Comparison of ENCODE assay signal across 8 mouse cellular contexts in the genomic region with DNA sequence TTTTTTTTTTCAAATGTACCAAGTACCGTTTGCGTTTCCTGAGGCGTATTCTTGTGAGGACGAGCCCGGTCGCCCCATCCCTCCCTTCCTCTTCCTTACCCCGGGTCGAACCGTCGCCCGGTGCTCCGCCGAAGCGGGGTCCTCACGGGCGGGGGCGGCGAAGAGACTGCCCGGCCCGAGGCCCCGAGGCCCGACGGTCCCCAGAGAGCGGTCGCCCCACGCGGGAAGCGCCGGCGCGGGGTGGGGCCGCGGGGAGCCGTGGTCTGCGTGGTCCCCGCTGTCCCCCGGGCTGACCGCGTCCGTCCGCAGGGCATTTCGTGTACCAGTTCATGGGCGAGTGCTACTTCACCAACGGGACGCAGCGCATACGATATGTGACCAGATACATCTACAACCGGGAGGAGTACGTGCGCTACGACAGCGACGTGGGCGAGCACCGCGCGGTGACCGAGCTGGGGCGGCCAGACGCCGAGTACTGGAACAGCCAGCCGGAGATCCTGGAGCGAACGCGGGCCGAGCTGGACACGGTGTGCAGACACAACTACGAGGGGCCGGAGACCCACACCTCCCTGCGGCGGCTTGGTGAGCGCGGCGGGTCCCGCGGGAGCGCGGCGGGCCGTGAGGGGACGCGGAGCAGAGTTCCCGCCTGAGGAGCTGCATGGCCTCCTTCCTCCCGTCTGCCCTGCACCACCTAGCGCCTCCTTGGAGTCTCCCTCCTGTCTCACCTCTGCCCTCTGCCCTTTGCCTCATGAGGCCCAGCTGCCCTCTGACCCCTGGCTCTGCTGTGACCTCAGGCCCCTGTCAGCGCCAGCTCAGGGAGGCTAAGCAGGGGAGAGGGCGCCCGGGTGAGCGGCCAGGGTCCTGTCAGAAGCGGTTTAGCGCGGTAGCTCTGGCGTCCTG. TPM values are rescaled to one million over a fixed set of nuclear protein-coding genes. Genes with fewer than 3 reads are reported as not detected.
DNase-seq lines count a peak whose midpoint lies in the region; ATAC-seq and TF ChIP-seq lines count a peak whose summit lies in the region.

No protein-coding gene starts in this region.

- H3K4me3 ChIP-seq in kidney, embryonic 14.5 days (ENCODE audit: low read length) = peak overlapping the region; percentile 46
- H3K4me3 ChIP-seq in hindbrain, embryonic 11.5 days (ENCODE audit: low read depth, low read length) = peak overlapping the region; percentile 52
- peak overlapping the region; percentile 59 for H3K4me3 ChIP-seq in liver, embryonic 13.5 days (replicated peaks)
- peak overlapping the region; percentile 90 for H3K4me3 ChIP-seq in spleen, adult 2 months (ENCODE audit: extremely low read depth, insufficient read depth, insufficient read length)

- H3K36me3 ChIP-seq in kidney, embryonic 14.5 days (ENCODE audit: control insufficient read depth, insufficient read depth, low read length) = no peaks in the 10 kb centered on the region
- no peaks in the 10 kb centered on the region for H3K36me3 ChIP-seq in hindbrain, embryonic 11.5 days (ENCODE audit: control insufficient read depth, insufficient read depth, low read length)
- H3K36me3 ChIP-seq in liver, embryonic 13.5 days = no peaks in the 10 kb centered on the region
- H3K36me3 ChIP-seq in spleen, adult 2 months (ENCODE audit: control insufficient read depth, insufficient read depth, low read length) = peaks cover 41% of the 10 kb centered on the region

- ATAC-seq in kidney, embryonic 14.5 days (ENCODE audit: low FRiP score, low TSS enrichment) = peak; percentile 57
- ATAC-seq in hindbrain, embryonic 11.5 days (ENCODE audit: low FRiP score) = no peak
- no peak; the same call in 1 of the 2 replicates for ATAC-seq in liver, embryonic 13.5 days (ENCODE audit: low read depth)
- ATAC-seq in erythroblast, adult 5-6 weeks (replicated peaks; ENCODE audit: low FRiP score, poor library complexity, severe bottlenecking) = no peak

- DNase-seq in kidney, adult 11 months = no peak
- DNase-seq in brain, embryonic 14.5 days (ENCODE audit: low read depth) = peak; percentile 49
- DNase-seq in hindbrain, embryonic 11.5 days (ENCODE audit: low spot score) = peak; percentile 65
- peak; percentile 24 for DNase-seq in liver, embryonic 13.5 days
- DNase-seq in spleen, adult 2 months (ENCODE audit: low read depth in 1 of 2, low spot score in 2 of 2) = peak in 1 of 2 experiments; percentile 44
- DNase-seq in layer of hippocampus, postnatal 10 days (ENCODE audit: low spot score in 2 of 2) = no peak

- no peak for TF ChIP-seq CTCF in brain, embryonic 14.5 days (IDR thresholded peaks at IDR 0.05; ENCODE audit: borderline replicate concordance, extremely low read depth, insufficient read depth, insufficient read length)
- no peak for TF ChIP-seq CTCF in spleen, adult 2 months (IDR thresholded peaks at IDR 0.05; ENCODE audit: extremely low read depth, insufficient read depth, insufficient read length, insufficient replicate concordance)

- H3K4me1 ChIP-seq in kidney, embryonic 14.5 days (ENCODE audit: control insufficient read depth, insufficient read depth, low read length) = peaks cover 12% of the 10 kb centered on the region; the same call in 1 of the 2 replicates
- H3K4me1 ChIP-seq in hindbrain, embryonic 11.5 days (replicated peaks; ENCODE audit: control insufficient read depth, insufficient read depth, low read length) = 0 out of 2 replicates have a peak, but pooled peaks cover 3% of the 10 kb centered on the region
- H3K4me1 ChIP-seq in liver, embryonic 13.5 days (replicated peaks) = peaks cover 20% of the 10 kb centered on the region
- peaks cover 19% of the 10 kb centered on the region for H3K4me1 ChIP-seq in spleen, adult 2 months (ENCODE audit: control insufficient read depth, insufficient read depth, insufficient read length)

- H3K9ac ChIP-seq in kidney, embryonic 14.5 days (ENCODE audit: low read depth, low read length) = peak overlapping the region; percentile 58
- H3K9ac ChIP-seq in hindbrain, embryonic 11.5 days (ENCODE audit: low read depth, low read length) = peak overlapping the region; percentile 68
- H3K9ac ChIP-seq in liver, embryonic 13.5 days = peak overlapping the region; percentile 55

- no peak for TF ChIP-seq POLR2A in brain, embryonic 14.5 days (IDR thresholded peaks at IDR 0.05; ENCODE audit: borderline replicate concordance, extremely low read depth, insufficient read depth, insufficient read length, poor library complexity, severe bottlenecking)
- TF ChIP-seq POLR2A in spleen, adult 2 months (IDR thresholded peaks at IDR 0.05; ENCODE audit: low read depth, low read length) = no peak

- H3K27me3 ChIP-seq in kidney, embryonic 14.5 days (ENCODE audit: control insufficient read depth, insufficient read depth, low read length) = peaks cover 13% of the 10 kb centered on the region
- H3K27me3 ChIP-seq in hindbrain, embryonic 11.5 days (ENCODE audit: control insufficient read depth, insufficient read depth, low read length) = peaks cover 13% of the 10 kb centered on the region
- peaks cover 48% of the 10 kb centered on the region for H3K27me3 ChIP-seq in liver, embryonic 13.5 days
- H3K27me3 ChIP-seq in spleen, adult 2 months (ENCODE audit: control insufficient read depth, insufficient read depth, low read length) = no peaks in the 10 kb centered on the region

- H3K9me3 ChIP-seq in kidney, embryonic 14.5 days (ENCODE audit: control insufficient read depth, low read length) = no peaks in the 10 kb centered on the region
- H3K9me3 ChIP-seq in hindbrain, embryonic 11.5 days (ENCODE audit: control insufficient read depth, low read length) = no peaks in the 10 kb centered on the region
- no peaks in the 10 kb centered on the region for H3K9me3 ChIP-seq in liver, embryonic 13.5 days (replicated peaks)

- WGBS in kidney, embryonic 14.5 days = 1% methylated on average over 88 of the region's 93 CpGs
- WGBS in hindbrain, embryonic 11.5 days = under 1% methylated on average over 67 of the region's 93 CpGs
- under 1% methylated on average over 93 of the region's 93 CpGs for WGBS in liver, embryonic 13.5 days (ENCODE audit: insufficient replicate concordance)
- 2% methylated on average over 93 of the region's 93 CpGs for WGBS in spleen, adult 2 months

- no peak overlapping the region for H3K27ac ChIP-seq in kidney, embryonic 14.5 days (ENCODE audit: low read depth, low read length)
- no peak overlapping the region for H3K27ac ChIP-seq in hindbrain, embryonic 11.5 days (ENCODE audit: low read depth, low read length)
- no peak overlapping the region for H3K27ac ChIP-seq in liver, embryonic 13.5 days
- peak overlapping the region; percentile 59 for H3K27ac ChIP-seq in spleen, adult 2 months (ENCODE audit: insufficient read depth, low read length)

- peak overlapping the region; percentile 83 for H3K4me2 ChIP-seq in kidney, embryonic 14.5 days (replicated peaks; ENCODE audit: low read depth, low read length)
- peak overlapping the region; percentile 98 for H3K4me2 ChIP-seq in hindbrain, embryonic 11.5 days (replicated peaks; ENCODE audit: low read depth, low read length)
- peak overlapping the region; percentile 82 for H3K4me2 ChIP-seq in liver, embryonic 13.5 days

RNA-seq across cellular contexts. Expression of a gene that starts 7.2 kb away (rescaled TPM):
- 21.7 and 22.9 TPM in 2 replicates for polyA plus RNA-seq in kidney, embryonic 14.5 days (2014; fragmentation: Nextera tagmentation; extraction: Ambion mirVana)
- 1.4 and 1.7 TPM in 2 replicates for polyA plus RNA-seq in brain, embryonic 14.5 days (2012; rRNA removed)
- 2.4 and 3.1 TPM in 2 replicates for polyA plus RNA-seq in hindbrain, embryonic 11.5 days (2014; fragmentation: Nextera tagmentation; extraction: Ambion mirVana)
- 2.2 and 2.3 TPM in 2 replicates for polyA plus RNA-seq in liver, embryonic 13.5 days (2015; fragmentation: Nextera tagmentation; extraction: Ambion mirVana)
- 5,504 and 8,483 TPM in 2 replicates for polyA plus RNA-seq in spleen, adult 2 months (2012; rRNA removed)
- total RNA-seq in layer of hippocampus, postnatal 10 days (2021) = 1 to 10 TPM; 1.6 to 1.8 TPM
- 60.8 and 138 TPM in 2 replicates for total RNA-seq in erythroblast, adult 5-6 weeks (2015; ENCODE audit: low replicate concordance)
- total RNA-seq in erythroblast, adult 5-6 weeks (2017; ENCODE audit: low replicate concordance) = 38.6 and 79.7 TPM in 2 replicates

RNA-seq across cellular contexts. Expression of a gene that starts 22.9 kb away (rescaled TPM):
- polyA plus RNA-seq in kidney, embryonic 14.5 days (2014; fragmentation: Nextera tagmentation; extraction: Ambion mirVana) = 2.7 TPM in 2 replicates
- polyA plus RNA-seq in brain, embryonic 14.5 days (2012; rRNA removed) = 0.50 and 0.51 TPM in 2 replicates
- polyA plus RNA-seq in hindbrain, embryonic 11.5 days (2014; fragmentation: Nextera tagmentation; extraction: Ambion mirVana) = not detected in 2 replicates
- 0.96 TPM in 2 replicates for polyA plus RNA-seq in liver, embryonic 13.5 days (2015; fragmentation: Nextera tagmentation; extraction: Ambion mirVana)
- 1,846 and 1,869 TPM in 2 replicates for polyA plus RNA-seq in spleen, adult 2 months (2012; rRNA removed)
- under 1 TPM; 0.64 to 0.69 TPM for total RNA-seq in layer of hippocampus, postnatal 10 days (2021)
- total RNA-seq in erythroblast, adult 5-6 weeks (2015; ENCODE audit: low replicate concordance) = 92.2 and 127 TPM in 2 replicates
- 32.1 and 32.2 TPM in 2 replicates for total RNA-seq in erythroblast, adult 5-6 weeks (2017; ENCODE audit: low replicate concordance)

RNA-seq across cellular contexts. Expression of a gene that starts 26.0 kb away (rescaled TPM):
- polyA plus RNA-seq in kidney, embryonic 14.5 days (2014; fragmentation: Nextera tagmentation; extraction: Ambion mirVana) = not detected in 2 replicates
- 0.04 and 0.11 TPM in 2 replicates for polyA plus RNA-seq in brain, embryonic 14.5 days (2012; rRNA removed)
- polyA plus RNA-seq in hindbrain, embryonic 11.5 days (2014; fragmentation: Nextera tagmentation; extraction: Ambion mirVana) = not detected in 2 replicates
- 0.08 TPM in 1 of 2 replicates, not detected in the other for polyA plus RNA-seq in liver, embryonic 13.5 days (2015; fragmentation: Nextera tagmentation; extraction: Ambion mirVana)
- polyA plus RNA-seq in spleen, adult 2 months (2012; rRNA removed) = 318 and 334 TPM in 2 replicates
- under 1 TPM; 0.18 to 0.33 TPM for total RNA-seq in layer of hippocampus, postnatal 10 days (2021)
- 4.8 and 8.1 TPM in 2 replicates for total RNA-seq in erythroblast, adult 5-6 weeks (2015; ENCODE audit: low replicate concordance)
- 1.4 TPM in 1 of 2 replicates, not detected in the other for total RNA-seq in erythroblast, adult 5-6 weeks (2017; ENCODE audit: low replicate concordance)

RNA-seq across cellular contexts. Expression of a gene that starts 41.0 kb away (rescaled TPM):
- polyA plus RNA-seq in kidney, embryonic 14.5 days (2014; fragmentation: Nextera tagmentation; extraction: Ambion mirVana) = 5.9 and 7.1 TPM in 2 replicates
- 0.93 and 1.6 TPM in 2 replicates for polyA plus RNA-seq in brain, embryonic 14.5 days (2012; rRNA removed)
- 1.3 and 2.5 TPM in 2 replicates for polyA plus RNA-seq in hindbrain, embryonic 11.5 days (2014; fragmentation: Nextera tagmentation; extraction: Ambion mirVana)
- 0.81 and 0.88 TPM in 2 replicates for polyA plus RNA-seq in liver, embryonic 13.5 days (2015; fragmentation: Nextera tagmentation; extraction: Ambion mirVana)
- polyA plus RNA-seq in spleen, adult 2 months (2012; rRNA removed) = 1,025 and 1,109 TPM in 2 replicates
- 1 to 10 TPM; 1.3 to 2.3 TPM for total RNA-seq in layer of hippocampus, postnatal 10 days (2021)
- total RNA-seq in erythroblast, adult 5-6 weeks (2015; ENCODE audit: low replicate concordance) = 6.5 and 9.8 TPM in 2 replicates
- 15.9 and 53.1 TPM in 2 replicates for total RNA-seq in erythroblast, adult 5-6 weeks (2017; ENCODE audit: low replicate concordance)

Comparison
In these comparisons a context has a peak if more than half of its experiments do, and no peak if none do; other contexts are left out.
1. DNase-seq: peak in brain, embryonic 14.5 days (single experiment), hindbrain, embryonic 11.5 days (single experiment) and liver, embryonic 13.5 days (single experiment); none in kidney, adult 11 months (single experiment) and layer of hippocampus, postnatal 10 days (0 of 2).
2. RNA of a gene that starts 7.2 kb away (polyA plus RNA-seq): 5,504 to 8,483 TPM in spleen, adult 2 months; 21.7 to 22.9 TPM in kidney, embryonic 14.5 days, 2.4 to 3.1 TPM in hindbrain, embryonic 11.5 days, 2.2 to 2.3 TPM in liver, embryonic 13.5 days and 1.4 to 1.7 TPM in brain, embryonic 14.5 days; every median in the first group is over 100 times any median in the second.
3. RNA of a gene that starts 22.9 kb away (polyA plus RNA-seq): 1,846 to 1,869 TPM in spleen, adult 2 months; 2.7 TPM in kidney, embryonic 14.5 days, 0.96 TPM in liver, embryonic 13.5 days, 0.50 to 0.51 TPM in brain, embryonic 14.5 days and not detected in hindbrain, embryonic 11.5 days; every median in the first group is over 100 times any median in the second.
4. RNA of a gene that starts 26.0 kb away (polyA plus RNA-seq): 318 to 334 TPM in spleen, adult 2 months; 0.08 TPM in liver, embryonic 13.5 days, not detected in kidney, embryonic 14.5 days, 0.04 to 0.11 TPM in brain, embryonic 14.5 days and not detected in hindbrain, embryonic 11.5 days; every median in the first group is over 100 times any median in the second.
5. Peak in every context shown above with its lines, with median percentiles within 50 percentile points of each other: H3K4me2 ChIP-seq, H3K4me3 ChIP-seq and H3K9ac ChIP-seq.